Mouse (Mus musculus) liver, adult (tissue): ENCODE measurements at regions not wholly inside any gene's neighbourhood (a gene's known extent, or its start where the extent isn't known, plus 50 kb on each side); places are given as distances from the start of the nearest gene placed in this dataset.

Experiments used
- GATA4 ChIP-seq: IDR thresholded peaks from 2 replicates; pipeline ENCODE4 v1.6.1; 2014; ENCODE audit warnings: mild to moderate bottlenecking, low read length; ENCODE audit not compliant: insufficient replicate concordance

- no peak for TF ChIP-seq GATA4
Measured at GRCm38 (mm10) chr14:105802529-105803280, 93.9 kb downstream of the Spry2 start.

GRCm38 (mm10) chr14:105800142-105800925 lies 96.3 kb downstream of the Spry2 start:
- no peak for TF ChIP-seq GATA4

- no peak for TF ChIP-seq GATA4
Measured at GRCm38 (mm10) chr14:105799401-105799861, 97.2 kb downstream of the Spry2 start.

GRCm38 (mm10) chr14:105793010-105793702 lies 103.5 kb downstream of the Spry2 start:
- no peak for TF ChIP-seq GATA4

- no peak for TF ChIP-seq GATA4
Measured at GRCm38 (mm10) chr14:105790441-105790840, 106.2 kb downstream of the Spry2 start.

GRCm38 (mm10) chr14:105783428-105783827 lies 113.2 kb downstream of the Spry2 start:
- TF ChIP-seq GATA4, result no peak

- TF ChIP-seq GATA4, result no peak
Measured at GRCm38 (mm10) chr14:105779760-105780159, 116.9 kb downstream of the Spry2 start.

GRCm38 (mm10) chr14:105779349-105779748 lies 117.3 kb downstream of the Spry2 start:
- TF ChIP-seq GATA4, result 0 out of 2 replicates have a peak, but pooled peaks have one; percentile 13

GRCm38 (mm10) chr14:105773674-105774073 lies 122.9 kb downstream of the Spry2 start:
- no peak for TF ChIP-seq GATA4

GRCm38 (mm10) chr14:105767100-105767499 lies 129.5 kb downstream of the Spry2 start:
- peak; percentile 47; the same call in 1 of the 2 replicates for TF ChIP-seq GATA4

- no peak for TF ChIP-seq GATA4
Measured at GRCm38 (mm10) chr14:105752509-105753375, 143.9 kb downstream of the Spry2 start.

- peak; percentile 80; the same call in 1 of the 2 replicates for TF ChIP-seq GATA4
Measured at GRCm38 (mm10) chr14:105751762-105752161, 144.9 kb downstream of the Spry2 start.

- TF ChIP-seq GATA4, result no peak
Measured at GRCm38 (mm10) chr14:105744578-105744977, 152.0 kb downstream of the Spry2 start.

- no peak for TF ChIP-seq GATA4
Measured at GRCm38 (mm10) chr14:105744125-105744524, 152.5 kb downstream of the Spry2 start.
